Mouse (Mus musculus) cerebellum, postnatal 4 days (tissue): ENCODE results near the gene Prmt1.
A peak's percentile ranks its signal among the peaks of the same experiment; 100 is the strongest.

Experiments used
- DNase-seq, 2 experiments: peaks; one replicate each; pipeline ENCODE4 v3.0.0; 2022; ENCODE audit warnings: low spot score in 2 of 2, mixed read lengths in 1 of 2

The Prmt1 gene

DNA sequence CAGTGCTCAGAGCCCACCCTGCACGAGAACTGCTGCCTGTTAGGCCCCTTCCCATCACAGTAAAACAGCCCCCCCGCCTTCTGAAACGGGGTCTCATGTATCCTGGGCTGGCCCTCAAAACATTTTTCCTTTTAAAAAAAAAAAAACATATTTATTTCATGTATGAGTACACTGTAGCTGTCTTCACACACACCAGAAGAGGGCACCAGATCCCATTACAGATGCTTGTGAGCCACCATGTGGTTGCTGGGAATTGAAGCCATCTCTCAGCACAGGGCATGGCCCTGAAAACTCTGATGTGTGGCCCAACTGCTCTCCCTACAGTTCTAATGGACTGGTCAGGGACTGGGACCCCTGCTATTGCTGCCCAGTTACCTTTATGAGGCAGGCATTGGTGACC lies 8.1 kb downstream of the Prmt1 start:
- DNase-seq, result no peak

GRCm38 (mm10) chr7:44975117-44975419 lies 11.3 kb downstream of the Prmt1 start:
- DNase-seq, result peak in 1 of 2 experiments; percentile 19

DNA sequence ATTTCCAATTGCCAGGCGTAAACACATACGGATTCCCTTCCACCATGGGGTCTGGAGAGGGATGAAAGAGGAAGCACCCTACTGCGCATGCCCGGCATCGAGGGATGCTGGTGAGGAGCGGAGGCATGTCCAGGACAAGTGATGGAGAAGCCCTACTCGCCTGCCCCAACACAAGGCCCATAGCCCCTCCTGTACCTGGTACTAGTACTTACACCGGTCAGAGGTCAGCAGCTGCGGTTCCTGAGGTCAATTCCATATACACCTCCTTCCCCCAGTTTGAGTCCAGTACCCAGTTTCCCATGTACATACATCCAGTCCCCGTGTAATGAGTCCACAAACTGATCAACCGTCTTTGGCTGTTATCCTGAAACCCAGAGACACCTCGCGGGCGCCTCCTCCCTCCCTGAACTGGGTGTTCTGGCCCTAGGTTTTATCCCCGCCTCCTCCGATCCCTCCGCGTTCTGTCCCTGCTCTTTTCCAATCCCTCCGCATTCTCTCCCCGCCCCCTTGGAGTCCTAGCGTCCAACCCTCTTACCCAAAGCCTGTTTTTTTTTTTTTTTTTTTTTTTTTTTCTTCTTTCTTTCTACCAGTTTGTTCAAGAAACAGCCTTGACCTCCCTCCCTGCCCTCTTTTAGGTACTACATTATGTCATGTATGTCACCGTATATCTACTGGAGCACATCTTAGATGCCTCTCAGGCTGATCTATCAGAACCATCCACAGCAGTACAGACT lies 11.8 kb downstream of the Prmt1 start, which contains the start of gene Cpt1c:
TSS of gene Cpt1c (minus strand) at position 469 of the 734 bp plus-strand sequence.
- DNase-seq, result peak; percentile 75 to 82

DNA sequence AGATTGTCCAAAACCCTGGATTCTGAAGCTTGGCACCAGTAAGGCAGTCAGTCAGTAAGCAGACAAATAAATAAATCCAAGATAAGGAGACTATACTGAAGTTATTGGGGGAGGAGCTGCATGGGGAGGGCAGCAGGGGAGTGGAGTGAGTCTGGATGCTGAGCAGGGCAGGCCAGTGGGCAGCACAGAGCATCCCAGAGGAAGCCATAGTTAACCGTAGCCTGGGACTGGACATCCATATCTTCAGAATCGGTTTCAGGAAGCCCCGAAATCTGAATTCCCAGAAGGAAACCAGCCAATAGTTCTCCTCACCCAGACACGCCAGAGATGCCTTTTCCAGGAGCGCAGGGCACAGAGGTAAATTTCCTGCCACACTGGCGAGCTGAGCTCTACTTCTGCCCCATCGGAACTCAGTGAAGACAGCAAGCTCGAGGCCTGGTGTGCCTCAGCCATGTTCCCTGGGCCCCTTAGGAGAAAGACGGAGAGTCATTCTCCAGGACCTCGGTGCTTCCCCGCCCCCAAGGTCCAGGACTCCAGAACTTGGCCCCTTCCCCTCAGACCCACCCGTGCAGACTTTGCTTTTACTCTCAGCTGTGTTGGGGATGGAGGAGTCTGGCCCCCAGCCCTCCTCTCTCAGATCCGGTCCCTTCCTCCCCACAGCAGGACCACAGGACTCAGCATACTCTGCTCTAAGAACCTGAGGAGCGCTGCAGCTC lies 12.8 kb downstream of the Prmt1 start:
- DNase-seq, result peak in 1 of 2 experiments; percentile 19

DNA sequence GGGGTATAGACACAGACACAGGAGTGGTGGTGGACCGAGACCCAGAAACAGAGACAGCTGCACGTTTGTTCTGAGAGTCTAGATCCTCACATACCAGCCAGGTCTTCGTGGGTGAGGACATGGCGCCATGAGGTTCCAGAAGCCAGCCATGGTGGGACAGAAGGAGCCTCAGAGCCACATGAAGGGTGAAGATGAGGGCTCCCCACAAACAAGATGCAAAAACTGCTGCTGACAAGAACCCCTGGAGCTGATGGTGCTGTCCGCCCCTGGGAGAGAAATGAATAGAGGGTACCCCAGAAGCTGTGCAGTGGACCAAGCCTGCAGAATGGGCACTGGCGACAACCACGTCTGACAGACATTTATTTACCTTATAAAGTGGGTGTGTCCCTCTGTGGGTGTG lies 15.2 kb downstream of the Prmt1 start:
- DNase-seq, result no peak

DNA sequence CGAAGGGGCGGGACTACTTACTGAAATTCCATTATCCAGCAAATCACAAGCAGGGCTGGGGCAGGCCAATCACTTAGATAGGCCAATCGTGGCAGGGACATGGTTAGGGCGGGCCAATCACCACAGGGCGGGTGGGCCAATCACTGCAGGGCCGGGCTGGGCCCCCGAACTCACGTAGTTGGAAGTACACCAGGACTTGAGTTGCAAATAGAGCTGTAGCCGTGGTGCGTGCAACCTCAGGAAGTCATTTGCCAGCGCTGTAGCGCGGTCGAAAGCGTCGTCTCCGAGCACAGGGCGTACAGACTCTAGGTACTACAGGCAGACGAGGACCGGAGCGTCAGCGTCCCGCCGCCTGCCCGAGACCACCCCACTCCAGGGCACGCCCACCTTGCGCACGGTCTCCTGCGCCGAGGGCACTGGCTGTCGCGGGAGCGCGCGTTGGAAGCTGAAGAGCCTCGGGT lies 16.1 kb downstream of the Prmt1 start:
- DNase-seq, result peak; percentile 76 to 87

GRCm38 (mm10) chr7:44966638-44967037 lies 19.7 kb downstream of the Prmt1 start:
- DNase-seq, result no peak

- DNase-seq, result no peak
Measured at GRCm38 (mm10) chr7:44965975-44966374, 20.4 kb downstream of the Prmt1 start.

GRCm38 (mm10) chr7:44964990-44965389 lies 21.4 kb downstream of the Prmt1 start:
- DNase-seq, result peak in 1 of 2 experiments; percentile 20

DNA sequence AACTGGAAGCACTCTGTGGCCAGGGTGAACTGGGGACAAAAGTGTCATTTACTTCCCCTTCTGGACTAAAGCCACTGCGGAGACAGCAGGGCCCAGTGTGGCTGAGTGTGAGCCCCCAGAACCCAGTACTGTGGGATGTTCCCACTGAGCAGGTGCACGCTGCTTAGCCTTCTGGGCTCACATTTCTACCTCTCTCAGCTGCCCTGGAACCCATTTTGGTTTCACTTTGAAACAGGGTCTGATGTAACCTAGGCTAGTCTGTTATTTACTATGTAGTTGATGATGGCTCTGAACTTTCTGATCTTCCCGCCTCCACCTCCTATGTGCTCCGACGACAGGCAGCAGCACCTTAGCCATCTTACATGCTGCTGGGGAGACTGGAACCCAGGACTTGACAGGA lies 23.5 kb downstream of the Prmt1 start:
- no peak for DNase-seq

DNA sequence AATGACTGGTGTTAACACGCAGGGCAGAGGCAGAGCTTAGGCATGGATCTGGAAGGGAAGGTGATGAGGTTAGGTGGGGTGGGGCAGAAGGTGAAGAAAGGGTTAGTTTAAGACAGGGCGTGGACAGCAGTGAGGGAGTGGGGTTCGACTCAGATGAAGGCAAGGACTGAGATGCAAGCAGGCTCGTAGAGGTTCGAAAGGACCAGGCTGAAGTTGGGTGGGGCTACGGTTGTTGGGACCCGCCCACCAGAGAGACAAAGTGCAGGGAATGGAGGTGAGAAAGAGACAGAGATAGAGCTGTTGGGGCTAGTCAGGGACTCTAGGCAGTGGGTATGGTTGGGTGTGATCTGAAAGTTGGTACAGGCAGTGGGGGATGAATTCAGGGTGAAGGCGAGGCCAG lies 24.0 kb downstream of the Prmt1 start:
- DNase-seq, result no peak

GRCm38 (mm10) chr7:44960512-44960910 lies 25.9 kb downstream of the Prmt1 start:
- peak in 1 of 2 experiments; percentile 19 for DNase-seq

- DNase-seq, result no peak
Measured at GRCm38 (mm10) chr7:44959874-44960511, 26.4 kb downstream of the Prmt1 start.

- DNase-seq, result no peak
Measured at GRCm38 (mm10) chr7:44959281-44959680, 27.1 kb downstream of the Prmt1 start.

- DNase-seq, result peak in 1 of 2 experiments; percentile 33
Measured at GRCm38 (mm10) chr7:44958208-44958607, 28.2 kb downstream of the Prmt1 start.

DNA sequence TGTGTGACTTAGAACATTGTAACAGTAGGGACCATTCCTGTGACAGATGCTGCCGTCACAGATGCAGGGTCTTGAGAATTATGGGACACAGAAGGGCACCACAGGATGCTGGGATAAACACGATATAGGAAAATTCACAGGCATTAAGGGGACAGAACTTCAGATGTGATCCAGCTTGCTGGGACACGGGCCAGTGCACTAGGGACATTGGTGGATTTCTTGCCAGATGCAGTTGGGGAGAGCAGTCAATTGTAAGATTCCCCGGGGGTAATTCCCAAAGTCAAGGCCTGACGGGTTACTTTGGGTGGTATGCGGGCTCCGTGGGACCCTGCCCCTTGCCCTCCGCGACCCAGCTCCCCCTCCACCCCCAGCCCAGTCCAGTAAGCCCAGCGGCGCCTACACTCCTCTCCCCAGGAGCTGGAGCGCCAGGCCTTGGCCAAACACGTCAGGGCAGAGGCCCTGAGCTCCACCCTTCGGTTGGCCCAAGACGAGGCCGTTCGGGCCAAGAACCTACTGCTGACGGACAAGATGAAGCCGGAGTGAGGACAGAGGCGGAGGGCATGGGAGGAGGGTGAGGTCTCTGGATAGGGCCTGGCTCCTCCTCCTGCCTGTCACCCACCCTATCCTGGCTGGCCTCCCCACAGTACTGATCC lies 29.1 kb downstream of the Prmt1 start:
- DNase-seq, result peak in 1 of 2 experiments; percentile 19

GRCm38 (mm10) chr7:44956266-44956665 lies 30.1 kb downstream of the Prmt1 start:
- DNase-seq, result no peak

DNA sequence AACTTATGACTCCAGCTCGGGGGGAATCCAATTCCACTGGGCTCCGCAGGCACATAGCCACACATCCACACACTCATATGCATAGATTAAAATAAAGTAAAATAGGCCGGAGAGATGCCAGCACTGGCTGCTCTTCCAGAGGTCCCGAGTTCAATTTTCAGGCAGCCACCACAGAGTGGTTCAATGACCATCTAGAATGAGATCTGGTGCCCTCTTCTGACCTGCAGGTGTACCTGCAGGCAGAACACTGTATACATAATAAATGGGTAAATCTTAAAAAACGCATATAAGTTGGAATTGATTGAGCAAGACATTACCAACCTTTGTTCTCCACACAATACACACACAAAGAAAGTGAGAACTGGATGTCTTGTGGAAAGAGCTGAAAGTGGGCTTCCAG lies 30.7 kb downstream of the Prmt1 start:
- DNase-seq, result no peak

DNA sequence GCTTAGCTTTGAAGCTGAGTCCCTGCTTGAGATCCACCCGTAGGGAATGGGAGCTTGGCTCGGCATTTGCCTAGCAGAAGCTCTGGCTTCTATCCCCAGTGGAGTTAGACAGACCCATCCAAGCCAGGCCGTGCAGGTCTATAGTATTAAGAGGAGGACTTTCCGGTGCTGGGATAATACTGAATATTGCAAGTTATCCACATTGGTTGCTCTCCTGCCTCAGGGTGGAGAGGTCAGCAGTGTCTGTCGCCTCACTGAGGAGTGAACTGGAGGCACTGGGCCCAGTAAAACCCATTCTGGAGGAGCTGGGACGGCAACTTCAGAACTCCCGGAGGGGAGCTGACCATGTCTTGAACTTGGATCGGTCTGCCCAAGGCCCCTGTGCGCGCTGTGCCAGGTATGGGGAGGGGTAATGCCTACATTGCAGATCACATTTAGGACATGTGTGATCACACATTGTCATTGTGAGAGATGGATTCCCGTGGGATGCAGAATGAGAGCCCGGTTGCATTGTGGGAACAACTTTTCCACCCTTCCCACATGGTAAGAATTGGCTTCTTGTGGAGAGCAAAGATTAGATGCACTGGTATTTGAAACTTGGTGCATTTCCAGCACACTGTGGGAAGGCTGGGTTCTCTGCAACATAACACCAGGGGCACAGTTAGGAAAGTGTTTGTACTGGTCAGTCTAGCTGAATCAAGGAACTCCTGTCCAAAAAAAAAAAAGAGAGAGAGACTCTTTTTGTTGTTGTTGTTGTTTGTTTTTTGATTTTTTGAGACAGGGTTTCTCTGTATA lies 32.1 kb downstream of the Prmt1 start:
- no peak for DNase-seq

GRCm38 (mm10) chr7:44953561-44953960 lies 32.8 kb downstream of the Prmt1 start:
- DNase-seq, result no peak

GRCm38 (mm10) chr7:44952611-44953306 lies 33.6 kb downstream of the Prmt1 start:
- DNase-seq, result peak; percentile 53 to 69
